Mouse (Mus musculus) heart, adult 8-10 months (tissue): ENCODE results near the gene Camk1d. TPM values are rescaled to one million over a fixed set of nuclear protein-coding genes. Genes with fewer than 3 reads are reported as not detected.

ENCODE experiments used
- DNase-seq: peaks from one replicate; pipeline ENCODE4 v3.0.0; 2022; ENCODE audit warnings: low spot score
- total RNA-seq, 4 experiments: library from RNA; stranded (reverse); gene quantifications; 2 replicates each; pipeline ENCODE4 v1.2.4; 2022

Camk1d gene
- total RNA-seq, 4 experiments from 2014 or later = 3.6 to 5.0 (median 4.3) TPM

DNA sequence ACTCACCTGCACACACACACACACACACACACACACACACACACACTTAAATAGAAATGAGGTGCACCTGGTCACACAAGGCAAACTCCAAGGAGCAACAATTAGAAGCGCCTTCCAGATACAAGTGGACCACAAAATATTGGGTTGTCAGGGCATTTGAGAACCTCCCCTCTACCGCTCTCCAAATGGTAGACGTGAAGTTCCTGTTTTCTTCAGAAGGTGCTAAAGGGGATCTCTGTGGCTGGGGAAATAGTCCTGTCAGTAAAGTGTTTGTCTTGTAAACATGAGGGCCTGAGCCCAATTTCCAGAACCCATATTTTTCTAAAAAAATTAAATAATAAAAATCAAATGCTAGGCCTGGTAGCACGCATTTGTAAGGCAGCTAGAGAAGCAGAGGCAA lies 4.4 kb downstream of the Camk1d start:
- DNase-seq = no peak

DNA sequence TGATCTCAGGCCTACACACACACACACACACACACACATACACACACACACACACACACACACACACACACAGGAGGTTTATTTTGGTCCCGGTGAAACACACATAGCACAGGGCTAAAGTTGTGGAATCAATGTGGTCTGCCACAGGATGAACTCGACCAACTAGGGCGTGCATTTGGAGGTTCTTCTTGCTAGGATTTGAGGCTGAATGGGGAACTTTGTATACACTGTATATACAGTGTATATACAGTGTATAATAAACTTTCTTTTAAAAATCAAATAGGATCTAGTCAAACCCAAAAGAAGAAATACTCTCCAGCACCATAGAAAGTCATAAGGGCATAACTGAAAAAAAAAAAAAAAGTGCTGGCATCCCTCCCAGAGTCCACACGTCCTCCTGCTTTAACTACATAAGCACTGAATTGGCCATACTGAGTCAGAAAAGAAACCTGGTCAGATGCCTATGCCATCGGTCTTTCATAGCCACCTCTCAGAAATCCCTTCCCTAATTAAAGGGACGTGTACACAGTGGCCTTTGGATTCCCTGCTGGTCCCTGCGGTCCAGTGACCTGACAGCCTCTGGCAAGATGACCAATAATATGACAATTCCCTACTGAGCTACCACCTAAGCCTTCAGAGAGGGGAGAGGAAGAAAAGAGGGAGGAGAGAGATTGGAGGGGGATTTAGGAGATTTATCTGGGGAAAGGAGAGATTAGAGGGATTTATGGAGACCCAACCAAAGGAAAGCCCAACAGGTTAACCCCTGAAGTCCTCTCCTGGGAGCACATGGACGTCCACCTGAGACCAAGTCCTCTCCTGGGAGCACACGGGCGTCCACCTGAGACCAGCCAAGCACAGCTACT lies 6.2 kb downstream of the Camk1d start:
- no peak for DNase-seq

DNA sequence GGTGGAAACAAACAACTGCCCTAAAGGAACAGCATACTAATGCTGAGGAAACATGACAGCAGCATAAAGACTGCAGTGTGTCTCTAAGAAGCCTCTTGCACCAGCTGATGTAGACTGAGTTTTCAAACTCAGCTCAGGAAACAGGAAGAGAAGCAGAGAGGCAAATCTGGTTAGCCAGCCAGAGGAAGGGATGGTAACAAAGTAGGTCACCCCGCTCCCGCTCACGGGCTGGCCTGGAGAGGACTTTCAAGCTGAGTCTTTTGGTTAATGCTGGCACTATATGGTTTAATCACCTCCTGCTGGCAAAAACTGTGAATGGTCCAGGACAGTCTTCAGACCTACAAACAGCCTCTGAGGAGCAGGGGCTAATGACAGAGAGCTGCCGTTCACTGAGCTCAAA lies 7.7 kb downstream of the Camk1d start:
- DNase-seq = peak; percentile 6

DNA sequence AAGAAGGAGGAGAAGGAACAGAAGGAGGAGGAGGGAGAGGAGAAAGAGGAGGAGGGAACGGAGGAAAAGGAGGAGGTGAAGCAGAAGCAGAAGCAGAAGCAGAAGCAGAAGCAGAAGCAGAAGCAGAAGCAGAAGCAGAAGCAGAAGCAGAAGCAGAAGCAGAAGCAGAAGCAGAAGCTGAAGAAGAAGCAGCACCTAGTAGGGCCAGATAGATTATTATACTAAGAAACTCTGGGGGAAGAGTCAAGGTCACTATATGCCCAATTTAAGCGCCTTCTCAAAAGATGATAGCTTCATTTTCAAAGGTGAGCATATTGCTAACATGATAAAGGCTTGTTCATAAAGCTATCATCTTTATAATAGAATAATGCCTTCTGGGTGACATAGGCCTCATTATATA lies 11.9 kb downstream of the Camk1d start:
- DNase-seq = no peak

GRCm38 (mm10) chr2:5700931-5701330 lies 13.4 kb downstream of the Camk1d start:
- DNase-seq = no peak

- no peak for DNase-seq
Measured at GRCm38 (mm10) chr2:5698451-5698850, 15.9 kb downstream of the Camk1d start.

DNA sequence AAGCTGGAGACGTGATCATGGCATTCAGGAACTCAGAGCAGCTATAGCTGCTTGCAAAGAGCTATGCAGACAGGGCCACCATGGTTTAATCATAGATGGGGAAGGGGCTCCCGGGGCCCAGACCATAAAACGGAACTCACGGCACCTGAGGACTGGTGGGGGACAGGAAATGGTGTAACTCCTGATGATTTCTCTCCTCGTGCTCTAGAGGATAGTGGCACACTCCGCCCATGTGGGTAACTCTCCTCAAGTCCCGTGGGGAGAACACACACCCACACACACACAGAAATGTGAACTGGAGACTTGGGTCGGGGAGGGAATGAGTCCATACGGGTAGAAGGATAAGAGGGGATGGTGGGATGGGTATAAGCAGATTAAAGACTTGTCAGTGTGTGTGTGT lies 20.2 kb downstream of the Camk1d start:
- no peak for DNase-seq

- DNase-seq = no peak
Measured at GRCm38 (mm10) chr2:5691729-5692128, 22.6 kb downstream of the Camk1d start.

DNA sequence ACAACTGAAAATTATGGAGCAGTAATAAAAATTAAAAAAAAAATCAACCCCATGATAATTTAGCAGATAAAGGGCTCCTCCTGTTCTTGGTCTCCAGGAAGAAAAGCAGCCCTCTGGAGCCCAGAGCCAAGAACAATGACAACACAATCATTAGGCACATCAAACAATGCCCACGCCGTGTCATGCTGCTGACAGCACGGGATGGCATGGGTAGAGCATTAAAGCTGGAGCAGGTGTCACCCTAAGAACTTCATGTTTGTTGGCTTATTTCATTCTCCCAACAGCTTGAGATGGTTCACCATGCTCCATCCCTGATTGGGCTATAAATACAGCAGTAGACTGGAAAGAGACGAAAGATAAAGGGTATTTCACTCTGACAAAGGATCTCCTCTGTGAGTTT lies 30.9 kb downstream of the Camk1d start:
- no peak for DNase-seq

DNA sequence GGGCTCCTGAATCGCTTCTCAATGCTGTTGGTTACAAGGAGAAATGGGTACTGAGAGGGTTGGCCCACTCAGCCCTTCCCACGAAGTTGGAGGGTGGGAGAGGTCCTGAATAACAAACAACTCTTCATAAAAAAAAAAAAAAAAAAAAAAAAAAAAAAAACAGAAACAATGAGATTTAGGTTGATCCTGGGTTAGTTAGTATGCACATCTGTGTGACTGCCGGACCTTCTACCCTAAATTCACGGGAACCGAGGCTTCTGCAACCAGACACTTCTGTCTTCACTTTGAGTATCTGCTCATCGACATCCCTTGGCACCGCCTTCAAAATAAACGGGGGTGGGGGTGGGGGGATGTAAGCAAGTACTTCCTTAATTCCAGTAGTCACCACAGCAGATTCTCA lies 32.4 kb downstream of the Camk1d start:
- no peak for DNase-seq

GRCm38 (mm10) chr2:5681302-5681701 lies 33.0 kb downstream of the Camk1d start:
- no peak for DNase-seq

- DNase-seq = no peak
Measured at GRCm38 (mm10) chr2:5679055-5679454, 35.3 kb downstream of the Camk1d start.

DNA sequence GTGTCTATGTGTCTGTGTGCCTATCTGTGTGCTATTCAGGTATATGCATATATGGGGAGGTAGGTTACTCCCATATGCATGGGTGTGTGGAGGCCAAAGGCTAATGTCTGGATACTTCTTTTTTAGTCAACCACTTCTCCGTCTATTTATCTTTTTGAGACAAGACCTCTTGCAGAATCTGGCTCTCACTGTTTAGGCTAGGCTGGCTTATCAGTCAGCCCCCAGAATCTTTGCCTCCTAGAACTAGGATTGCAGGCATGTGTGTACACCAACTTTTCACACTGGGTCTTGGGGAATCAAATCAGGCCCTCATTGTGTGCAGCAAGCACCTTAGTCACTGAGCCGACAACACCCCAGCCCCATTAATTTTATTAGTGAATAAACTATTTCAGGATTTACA lies 36.8 kb downstream of the Camk1d start:
- no peak for DNase-seq

DNA sequence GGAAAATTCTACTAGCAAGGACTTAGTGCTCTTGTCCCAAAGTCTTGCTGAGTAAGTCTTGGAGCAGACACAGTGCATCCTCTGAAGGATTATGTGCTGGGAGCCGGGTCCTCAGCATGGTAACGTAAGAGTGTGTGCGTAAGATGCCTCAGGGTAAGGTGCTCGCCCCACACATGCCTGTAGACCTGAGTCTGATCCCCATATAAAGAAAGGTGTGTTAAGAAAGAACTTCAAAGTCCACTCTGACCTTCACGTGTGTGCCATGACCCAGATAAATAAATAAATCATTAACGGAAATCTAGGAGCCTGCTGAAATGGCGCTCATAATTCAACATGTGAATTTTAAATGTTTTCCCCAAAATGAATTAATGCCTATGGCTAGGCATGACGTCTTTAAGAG lies 37.5 kb downstream of the Camk1d start:
- no peak for DNase-seq

GRCm38 (mm10) chr2:5676143-5676483 lies 38.2 kb downstream of the Camk1d start:
- no peak for DNase-seq

DNA sequence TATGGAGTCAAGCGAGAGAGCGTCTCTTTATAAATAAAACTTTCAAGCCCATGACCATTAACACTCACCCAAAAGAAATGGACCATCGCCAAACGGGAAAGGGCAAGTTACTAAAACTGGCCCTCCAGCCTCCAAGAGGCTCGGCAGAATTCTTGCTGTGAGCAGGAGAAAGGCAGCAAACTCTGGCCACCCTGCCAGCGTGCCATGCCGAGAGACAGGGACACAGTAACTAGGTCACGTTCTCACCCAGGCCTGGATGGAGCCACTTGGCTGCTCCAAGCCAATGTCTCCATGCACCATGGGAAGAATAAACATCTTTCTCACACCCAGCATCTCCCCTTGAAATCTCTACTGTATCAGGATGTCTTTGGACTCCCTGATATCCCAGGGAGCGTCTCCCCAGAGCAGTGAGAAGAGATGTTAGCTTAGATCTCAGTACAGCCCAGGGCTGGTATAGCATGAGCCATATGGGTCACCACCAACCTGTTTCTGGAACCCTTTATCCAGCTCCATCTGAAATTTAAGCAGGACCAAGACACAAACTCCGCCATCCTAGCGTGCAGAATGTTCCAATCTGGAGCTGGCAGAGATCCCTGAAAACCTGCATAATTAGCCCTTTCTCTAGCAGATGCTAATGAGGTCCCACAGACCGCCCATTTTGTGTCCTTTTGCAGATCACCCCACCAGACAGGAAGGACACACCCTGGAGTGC lies 38.7 kb downstream of the Camk1d start:
- no peak for DNase-seq

DNA sequence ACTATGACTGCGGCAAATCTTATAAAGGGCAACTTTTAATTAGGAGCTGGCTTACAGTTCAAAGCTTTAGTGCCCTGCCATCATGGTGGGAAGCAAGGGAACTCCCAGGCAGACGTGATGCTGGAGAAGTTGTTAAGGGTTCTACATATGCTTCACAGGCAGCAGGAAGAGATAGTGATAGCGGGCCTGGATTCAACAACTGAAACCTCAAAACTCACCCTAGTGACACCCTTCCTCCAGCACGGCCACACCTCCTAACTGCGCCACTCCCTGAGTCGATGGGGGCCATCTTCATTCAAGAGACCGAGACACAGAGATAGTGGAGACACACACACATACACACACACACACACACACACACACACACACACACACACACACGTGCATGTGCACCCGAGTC lies 39.8 kb downstream of the Camk1d start:
- DNase-seq = no peak

DNA sequence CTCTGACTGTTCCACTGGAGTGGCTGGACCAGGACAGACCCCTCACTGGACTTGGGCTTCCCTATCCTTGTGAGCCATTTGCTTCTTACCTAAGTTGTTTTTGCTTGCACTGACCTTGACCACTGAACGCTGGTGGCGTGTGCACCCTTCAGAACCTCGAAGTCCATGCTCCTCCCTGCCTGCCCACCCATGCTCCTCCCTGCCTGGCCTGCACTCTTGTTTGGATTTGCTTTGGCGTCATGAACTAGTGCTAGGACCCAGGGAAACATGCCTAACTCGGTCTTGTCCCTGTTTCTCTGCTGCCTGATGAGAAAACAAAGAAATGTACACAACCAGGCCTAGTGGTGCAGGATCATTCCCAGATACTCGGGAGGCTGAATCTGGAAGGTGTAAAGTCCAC lies 40.5 kb downstream of the Camk1d start:
- no peak for DNase-seq

DNA sequence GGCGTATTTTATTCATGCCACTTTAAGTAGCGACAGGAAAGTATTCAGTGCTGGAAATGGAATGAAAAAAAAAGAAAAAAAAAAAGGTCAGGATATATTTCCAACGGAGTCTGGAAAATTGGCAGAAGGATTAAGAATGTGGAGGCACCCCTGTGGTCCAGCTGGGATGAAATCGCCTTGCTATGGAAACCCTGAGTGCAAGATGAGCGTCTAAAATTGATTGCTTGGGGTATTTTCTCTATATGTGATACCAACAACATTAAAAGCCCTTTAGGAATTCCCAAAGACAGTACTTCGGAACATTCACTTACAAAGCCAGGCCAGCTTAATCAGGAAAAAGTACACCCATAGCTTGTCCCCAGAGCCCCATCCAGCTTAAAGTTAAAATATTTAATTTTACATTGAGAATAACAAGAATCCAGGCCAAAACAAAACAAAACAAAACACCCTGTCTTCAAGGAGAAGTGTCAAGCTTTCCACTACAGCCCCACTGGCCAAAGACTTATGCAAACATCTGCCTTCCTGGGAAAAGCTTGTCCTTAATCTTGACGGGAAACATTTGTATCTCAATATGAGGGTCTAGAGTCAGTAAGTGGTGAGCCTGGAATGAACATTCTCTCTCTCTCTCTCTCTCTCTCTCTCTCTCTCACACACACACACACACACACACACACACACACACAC lies 41.3 kb downstream of the Camk1d start:
- no peak for DNase-seq

GRCm38 (mm10) chr2:5670146-5670545 lies 44.2 kb downstream of the Camk1d start:
- no peak for DNase-seq

DNA sequence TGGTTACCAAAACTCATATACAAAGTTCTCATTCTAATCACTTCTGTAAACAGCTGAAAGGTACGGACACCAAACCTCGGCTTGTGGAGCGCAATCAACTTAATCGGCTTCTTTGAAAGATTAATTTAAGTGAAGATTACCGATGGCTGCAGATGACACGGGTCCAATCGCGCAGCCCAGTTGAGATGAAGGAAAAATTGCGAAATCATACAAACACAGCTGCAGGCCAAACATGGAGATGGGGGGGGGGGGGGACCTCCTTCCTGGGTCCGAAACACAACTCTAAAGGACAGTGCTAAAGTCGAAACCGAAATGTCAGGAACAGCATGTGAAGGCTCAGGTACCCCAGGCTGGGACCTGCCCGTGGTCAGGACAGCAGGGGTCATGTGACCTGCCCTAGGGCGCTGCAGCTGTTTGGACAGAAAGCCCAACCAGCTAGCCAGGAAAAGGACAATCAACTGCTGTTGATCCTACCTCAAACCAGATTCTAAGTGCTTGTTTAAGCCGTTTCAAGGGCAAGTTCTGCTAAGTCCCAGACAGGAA lies 44.7 kb downstream of the Camk1d start:
- DNase-seq = no peak

DNA sequence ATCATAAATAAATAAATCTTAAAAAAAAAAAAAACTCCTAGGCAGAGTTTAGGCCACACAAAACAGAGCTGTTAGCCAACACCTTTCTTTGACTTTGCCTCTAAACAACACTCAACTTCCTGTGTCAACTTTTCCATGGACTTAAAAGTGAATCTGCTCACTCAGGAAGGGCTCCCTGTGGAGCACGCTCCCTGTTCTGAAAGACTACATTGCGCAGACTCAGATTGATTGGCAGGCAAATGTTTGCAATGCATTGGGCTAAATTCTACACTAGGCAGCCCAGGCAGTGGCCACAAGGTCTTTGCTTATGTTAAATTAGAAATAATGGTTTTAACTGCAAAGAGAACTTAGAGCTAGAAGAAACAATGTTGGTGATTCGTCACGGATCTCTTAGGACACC lies 45.4 kb downstream of the Camk1d start:
- DNase-seq = no peak
